Mouse (Mus musculus) c-Kit-negative CD71-positive TER-119-positive erythroid progenitor cells, embryonic 14.5 days (primary cell): ENCODE measurements around the gene Pcgf3.
"Not testable (repeated sequence)": the region's sequence is repeated elsewhere in the genome, so short reads cannot be mapped to it uniquely, and the experiment has no call there.

Source experiments
- DNase-seq: peaks from one replicate; pipeline ENCODE4 v3.0.0-alpha.2; 2013; ENCODE audit warnings: low read depth, low spot score

Pcgf3 gene

DNA sequence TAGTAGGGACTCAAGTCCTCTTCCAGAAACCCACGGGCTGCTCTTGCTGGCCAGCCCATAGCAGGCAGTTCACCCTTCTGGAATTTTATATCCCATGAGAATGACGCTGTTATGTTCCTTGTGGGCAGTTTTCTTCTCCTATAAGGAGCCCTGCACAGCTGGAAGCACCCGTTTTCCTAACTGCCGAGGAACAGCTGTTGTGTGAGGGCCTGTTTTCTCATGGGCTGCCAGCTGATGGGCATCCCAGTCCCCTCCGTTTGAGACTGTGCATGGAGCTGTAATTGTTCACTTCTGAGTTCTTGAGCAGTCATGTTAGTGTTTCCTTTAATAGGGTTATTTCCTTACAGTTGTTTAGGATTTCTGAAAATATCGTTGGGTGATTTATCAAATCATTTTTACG lies 8.6 kb downstream of the Pcgf3 start:
- no peak for DNase-seq

DNA sequence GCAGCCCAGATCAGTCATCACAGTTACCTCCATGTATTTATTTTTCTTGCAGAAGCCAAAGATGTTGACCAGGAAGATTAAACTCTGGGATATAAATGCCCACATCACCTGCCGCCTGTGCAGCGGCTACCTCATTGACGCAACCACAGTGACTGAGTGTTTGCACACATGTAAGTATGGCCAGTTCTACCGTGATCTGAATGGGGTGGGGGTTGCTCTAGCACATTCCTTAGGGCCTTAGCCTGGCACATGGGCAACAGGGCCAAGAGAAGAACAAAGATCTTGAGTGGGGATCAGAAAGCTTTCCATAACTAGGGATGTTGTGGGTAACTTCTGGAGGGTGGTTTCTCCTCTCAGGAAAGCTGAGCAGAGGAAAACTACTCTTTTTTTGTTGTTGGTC lies 12.7 kb downstream of the Pcgf3 start:
- DNase-seq: no peak

DNA sequence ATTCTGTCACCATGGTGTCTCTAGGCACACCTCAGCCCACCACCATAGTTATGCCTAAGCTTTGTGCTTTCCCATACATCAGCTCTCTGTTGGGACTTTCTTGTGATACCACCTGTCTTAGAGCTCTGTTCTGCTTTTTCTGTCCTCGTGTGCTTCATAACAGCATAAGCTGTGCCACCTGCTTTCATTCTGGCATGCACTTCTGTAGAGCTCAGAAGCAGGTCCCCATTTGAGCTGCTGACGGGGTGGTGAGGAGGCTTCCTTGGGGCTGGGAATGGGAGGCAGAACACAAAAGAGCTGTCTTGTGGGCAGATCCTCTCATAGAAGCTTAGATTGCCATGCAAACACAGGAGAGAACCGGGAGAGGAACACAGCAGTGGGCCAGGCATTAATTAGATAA lies 14.9 kb downstream of the Pcgf3 start:
- no peak for DNase-seq

DNA sequence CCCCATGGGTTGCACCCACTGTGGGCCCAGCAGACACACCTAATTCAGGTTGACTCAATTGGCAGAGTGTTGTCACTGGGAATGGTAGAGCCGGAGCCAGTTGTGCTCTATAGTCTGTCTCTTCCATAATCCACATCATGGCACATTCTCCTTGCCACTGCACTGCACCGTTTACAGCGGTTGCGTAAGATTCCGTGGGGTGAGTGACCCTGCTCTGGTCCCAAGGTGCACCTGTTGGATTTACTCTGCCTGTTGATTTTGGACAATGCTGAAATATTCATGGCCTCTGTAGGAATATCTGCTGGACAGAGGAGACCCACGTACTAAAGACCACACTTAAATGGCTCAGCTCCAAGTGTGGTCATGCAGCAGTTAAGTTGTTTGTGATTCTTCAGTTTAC lies 22.0 kb downstream of the Pcgf3 start:
- no peak for DNase-seq

DNA sequence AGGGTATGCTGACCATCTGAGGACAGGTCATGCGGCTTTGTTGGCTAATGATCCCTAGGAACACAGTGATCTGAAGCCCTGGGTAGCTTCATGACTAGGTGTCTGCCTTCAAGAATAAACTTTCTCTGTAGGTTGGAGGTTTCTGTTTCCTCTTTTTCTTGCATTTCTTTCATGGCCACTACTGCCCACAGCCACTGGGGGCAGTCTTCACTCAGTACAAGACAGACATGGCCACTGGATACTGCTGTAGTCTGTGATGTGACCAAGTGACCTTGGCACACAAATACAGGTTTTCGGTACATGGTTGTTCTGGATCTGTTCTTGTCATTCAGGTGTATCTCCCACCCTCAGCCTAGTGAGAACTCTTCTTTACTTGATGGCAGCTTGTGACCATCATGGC lies 24.2 kb downstream of the Pcgf3 start:
- DNase-seq: no peak

DNA sequence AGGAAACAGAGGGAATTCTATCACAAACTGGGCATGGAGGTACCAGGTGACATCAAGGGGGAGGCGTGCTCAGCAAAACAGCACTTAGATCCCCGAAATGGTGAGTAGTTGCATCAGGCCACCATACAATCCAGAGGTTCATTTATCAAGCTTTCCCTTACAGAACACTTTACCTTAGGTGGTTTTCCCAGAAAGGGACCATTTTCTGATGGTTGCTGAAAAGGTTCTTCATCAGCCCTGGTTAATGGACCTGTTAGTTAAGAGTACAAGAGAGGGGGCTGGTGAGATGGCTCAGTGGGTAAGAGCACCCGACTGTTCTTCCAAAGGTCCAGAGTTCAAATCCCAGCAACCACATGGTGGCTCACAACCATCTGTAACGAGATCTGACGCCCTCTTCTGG lies 25.1 kb downstream of the Pcgf3 start:
- DNase-seq: not testable (repeated sequence)

DNA sequence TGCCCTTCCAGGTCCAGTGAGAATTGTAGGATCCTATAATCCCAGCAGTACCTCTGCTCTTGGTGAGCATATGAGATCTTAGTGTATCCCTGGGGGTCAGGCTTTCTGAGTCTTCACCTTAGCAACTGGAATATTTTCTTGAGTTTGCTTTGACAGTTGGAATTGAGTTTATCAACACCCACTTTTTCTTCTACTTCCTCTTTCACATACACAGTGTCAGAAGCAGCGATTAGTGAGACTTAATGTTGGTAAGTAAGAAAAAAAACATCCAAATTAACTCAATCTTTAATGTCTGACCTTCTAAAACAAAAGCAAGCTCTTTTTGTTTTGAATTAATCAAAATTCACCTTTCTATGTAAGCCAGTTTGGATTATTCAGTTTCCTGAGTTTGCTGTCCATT lies 40.5 kb downstream of the Pcgf3 start:
- DNase-seq: no peak

DNA sequence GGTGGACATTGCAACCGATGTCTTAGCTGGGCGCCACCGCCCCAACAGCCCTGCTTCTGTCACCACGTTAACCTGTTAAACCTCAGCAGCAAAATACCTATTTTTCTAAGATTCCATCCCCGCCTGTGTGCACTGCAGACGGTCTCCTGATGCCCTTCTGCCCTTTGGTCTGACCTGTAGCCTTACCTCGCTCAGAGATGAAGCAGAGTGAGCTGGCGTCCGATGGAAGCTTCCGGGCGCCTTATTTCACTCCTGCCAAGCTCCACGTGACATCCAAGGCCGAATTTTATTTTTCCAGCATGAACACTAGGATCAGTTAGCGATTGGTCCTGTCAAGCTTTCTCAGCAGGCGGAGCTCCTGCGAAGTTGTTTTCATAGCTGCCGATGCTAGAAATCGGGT lies 41.3 kb downstream of the Pcgf3 start:
- DNase-seq: no peak

DNA sequence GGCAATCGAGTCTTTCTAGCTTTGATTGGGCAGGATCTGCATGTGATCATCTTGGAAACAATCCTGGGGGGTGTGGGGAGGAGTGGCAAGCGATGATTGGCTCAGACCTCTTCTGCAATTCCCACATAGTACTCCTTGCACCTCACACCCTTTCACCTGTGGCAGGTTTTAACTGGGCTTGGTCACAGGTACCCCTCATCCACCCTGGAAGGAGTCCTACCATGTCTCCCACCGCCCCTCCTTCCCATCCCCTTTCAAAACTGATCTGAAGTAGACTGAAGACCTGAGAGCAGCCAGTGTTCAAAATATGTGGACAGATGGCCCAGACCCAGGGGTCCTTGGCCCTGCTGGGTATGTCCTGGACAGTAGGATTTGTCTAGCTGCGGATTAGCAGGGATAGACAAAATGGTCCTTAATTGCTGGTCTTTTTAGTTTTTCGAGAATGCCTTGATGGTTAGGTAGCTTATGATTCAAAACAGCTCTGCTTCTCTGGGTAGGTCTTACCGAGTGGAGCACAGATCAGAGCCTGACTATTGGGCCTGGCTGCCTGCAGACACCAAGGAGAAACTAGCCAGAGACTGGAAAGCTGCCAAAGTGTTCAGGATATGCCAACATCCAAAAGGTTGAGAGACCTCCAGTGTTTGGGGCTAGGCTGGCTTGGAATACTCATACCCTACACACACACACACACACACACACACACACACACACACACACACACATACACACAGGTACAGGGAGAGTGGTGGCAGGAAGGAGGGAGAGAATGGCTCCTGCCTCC lies 54.7 kb downstream of the Pcgf3 start:
- DNase-seq: no peak

DNA sequence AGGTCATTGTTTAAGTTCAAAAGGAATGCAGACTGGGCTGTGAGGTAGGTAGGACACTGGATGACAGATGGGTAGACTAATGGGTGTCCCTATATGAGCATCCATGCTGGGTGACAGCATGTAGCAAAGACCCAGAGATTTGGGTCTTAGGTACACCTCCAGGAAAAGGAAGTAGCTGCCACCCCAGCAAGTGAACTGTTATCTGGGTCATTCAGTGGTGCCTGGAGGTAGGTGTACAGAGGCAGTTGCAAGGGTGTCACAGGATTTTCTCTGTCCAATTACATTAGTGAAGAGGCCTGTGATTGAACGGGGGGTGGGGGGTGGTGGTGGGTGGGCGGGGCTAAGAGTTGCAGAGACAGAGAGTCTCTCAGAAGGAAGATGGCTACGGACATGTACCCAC lies 55.6 kb downstream of the Pcgf3 start:
- no peak for DNase-seq

DNA sequence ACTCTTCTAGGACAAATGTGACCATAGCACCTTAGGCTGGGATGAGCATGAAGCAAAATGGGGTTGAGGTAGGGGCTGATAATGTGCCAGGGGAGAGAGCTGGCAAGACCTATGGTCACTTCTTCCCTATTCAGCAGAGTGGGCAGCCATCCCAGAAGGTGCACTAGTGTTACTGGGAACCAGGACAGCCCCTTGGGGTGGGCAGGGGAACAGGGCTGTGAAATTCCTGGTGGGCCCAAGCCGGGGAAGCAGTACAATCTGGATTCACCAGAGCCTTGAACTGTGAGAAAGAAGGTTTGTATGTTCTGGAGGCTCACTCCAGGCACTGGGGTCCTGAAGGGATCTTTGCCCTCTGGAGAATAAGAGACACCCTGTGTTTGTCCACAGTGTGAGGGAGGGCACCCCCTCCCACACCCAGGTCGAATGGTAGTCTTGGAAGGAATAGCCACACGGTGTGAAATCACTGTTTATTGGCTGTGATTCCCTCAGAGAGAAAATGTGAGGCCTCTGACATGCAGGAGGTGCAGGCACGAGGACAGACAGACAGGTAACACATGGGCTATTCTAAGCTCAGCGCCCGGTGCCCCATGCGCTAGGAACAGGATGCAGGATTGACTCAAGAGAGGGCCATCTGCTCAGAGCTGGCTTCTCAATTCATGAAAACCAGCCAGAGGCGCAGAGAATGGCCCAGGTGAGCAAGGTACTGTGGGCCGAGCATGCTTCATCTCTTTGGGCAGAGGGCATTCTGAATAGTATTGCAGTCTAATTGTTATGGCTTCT lies 57.3 kb downstream of the Pcgf3 start:
- no peak for DNase-seq

DNA sequence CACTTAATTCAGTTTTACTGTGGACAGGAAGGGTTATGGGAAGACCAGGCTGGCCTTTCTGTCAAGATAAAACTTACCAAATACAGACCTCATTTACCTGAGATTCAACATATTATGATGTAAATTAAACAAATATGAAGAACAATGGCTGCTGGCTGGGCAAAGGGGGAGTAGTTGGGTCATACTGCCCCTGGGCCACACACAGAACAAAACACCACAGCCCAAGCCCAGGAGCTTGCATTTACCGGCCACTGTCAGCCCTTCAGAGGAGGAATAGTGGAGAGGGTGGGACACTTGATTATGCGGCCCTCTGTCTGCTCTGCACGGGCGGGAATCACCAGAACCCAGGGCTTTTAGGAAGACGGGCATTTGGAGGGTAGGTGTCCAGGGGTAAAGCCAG lies 57.9 kb downstream of the Pcgf3 start:
- no peak for DNase-seq

DNA sequence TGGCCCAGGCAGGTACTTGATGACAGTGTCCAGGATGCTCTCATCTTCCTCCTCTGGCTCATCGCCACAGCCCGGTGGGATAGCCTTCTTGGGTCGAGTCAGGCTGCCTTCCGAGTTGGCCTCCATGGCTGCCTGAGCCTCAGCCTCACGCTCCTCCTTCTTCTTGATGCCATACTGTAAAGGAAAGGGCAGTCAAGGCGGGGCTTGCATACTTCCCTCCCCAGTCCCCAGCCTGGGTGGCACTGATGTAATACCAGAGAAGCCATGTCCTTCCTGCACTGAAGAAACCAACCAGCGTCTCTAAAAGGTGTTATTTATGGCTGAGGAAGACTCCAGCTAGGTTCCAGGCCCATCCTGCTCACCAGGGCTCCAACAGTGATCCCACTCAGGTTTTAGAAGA lies 59.1 kb downstream of the Pcgf3 start:
- DNase-seq: no peak

DNA sequence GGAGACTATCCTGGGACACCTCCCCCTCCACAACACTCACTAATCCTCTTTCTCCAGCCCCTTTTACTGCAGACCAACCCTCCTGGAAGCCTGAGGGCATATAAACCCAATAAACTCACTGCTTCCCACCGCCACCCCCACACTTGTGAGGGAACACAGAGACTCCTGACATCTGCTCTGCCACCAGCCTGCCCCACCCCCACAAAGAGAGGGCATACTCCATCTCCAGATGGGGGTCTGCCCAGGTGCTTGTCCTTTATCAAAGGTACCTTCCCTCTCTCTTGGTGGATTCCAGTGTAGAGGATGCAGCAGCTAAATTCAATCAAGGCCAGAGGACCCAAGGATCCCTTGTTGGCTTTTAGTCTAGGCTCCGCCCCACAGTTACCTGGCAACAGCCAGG lies 60.0 kb downstream of the Pcgf3 start:
- no peak for DNase-seq

DNA sequence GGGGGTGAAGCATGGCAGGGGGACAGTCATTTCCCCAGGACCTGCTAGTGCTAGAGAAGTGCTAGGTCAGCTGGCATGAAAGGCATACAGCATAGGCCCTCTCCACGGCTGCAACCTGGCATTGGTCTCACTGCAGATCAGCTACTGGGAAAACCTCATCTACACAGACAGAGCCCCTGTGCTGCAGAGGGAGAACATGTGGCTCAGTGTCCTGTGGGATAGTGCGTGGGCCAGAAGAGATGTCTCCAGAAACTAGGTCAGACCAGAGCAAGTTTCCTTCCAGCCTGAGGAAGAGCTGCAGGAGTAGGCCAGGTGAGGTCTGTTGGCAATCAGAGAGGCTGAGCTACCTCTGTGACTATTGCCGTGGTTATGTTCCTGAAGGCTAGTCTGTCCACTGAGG lies 60.9 kb downstream of the Pcgf3 start:
- no peak for DNase-seq

DNA sequence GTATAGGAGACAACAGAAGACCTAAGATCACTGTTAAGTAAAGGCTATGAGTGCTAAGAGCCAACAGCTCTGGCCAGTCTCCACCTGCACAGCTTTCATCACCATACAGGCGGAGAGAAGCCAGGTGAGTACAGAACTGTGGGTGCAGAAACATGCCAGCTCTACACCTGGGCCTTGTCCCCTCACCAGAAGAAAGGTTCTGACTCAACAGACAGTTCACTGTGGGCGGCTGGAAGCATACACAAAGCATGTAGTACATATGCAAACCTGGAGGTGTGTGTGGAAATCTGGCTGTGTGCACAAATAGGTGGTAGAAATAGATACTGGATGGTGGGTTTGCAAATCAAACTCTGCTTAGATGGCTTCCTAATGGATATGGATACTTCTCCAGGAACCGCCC lies 61.6 kb downstream of the Pcgf3 start:
- no peak for DNase-seq

DNA sequence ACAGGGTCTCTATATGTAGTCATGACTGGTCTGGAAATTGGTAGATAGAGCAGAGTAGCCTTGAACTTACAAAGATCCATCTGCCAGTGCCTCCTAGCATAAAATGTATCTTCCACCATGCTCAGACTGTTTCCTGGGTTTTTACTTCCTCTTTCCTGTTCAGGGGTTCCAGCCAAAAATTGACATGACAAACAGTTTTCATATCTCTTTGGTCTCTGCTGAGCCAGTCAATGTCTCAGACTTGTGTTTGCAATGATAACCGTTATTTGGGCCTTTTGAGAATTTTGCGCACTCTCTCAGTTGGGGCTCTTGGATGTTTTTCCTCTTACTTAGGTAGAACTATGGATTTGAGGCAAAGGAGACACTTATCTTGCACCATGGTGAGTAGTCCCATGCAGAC lies 73.2 kb downstream of the Pcgf3 start:
- no peak for DNase-seq

DNA sequence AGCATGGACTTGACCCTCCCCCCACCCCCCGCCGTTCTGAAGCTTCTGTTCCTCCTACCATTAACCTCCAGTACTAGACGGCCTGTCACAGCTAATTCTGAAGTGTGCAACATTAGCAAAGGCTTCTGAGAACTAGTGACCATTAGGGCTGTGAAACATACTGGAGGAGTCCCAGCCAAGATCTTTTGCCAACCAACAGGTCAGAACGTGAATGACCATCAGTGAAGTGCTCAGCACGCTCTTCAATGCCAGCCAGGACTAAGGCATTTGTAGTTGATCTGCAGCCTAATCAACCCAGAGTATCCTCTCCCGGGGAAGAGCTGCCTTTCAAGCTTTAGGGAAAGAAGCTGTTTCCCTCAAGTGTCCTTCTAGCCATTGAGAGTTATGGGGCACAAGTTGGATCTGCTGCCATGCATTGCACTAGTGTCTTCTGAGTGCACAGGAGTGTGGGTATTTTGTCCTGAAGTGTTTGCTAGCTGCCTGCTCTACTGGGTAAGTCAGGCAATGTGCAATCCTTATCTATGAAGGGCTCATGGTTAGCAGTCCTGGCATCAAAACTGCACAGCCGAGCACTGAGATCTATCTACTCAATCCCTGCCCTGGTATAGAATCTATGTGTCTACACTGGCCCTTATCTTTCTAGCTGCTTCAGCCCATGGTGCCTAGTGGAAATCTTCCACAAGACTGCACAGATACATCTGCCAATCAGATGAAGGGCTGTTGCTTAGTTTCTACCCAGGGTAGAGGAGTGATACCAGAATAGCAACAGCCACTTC lies 82.7 kb downstream of the Pcgf3 start:
- no peak for DNase-seq

DNA sequence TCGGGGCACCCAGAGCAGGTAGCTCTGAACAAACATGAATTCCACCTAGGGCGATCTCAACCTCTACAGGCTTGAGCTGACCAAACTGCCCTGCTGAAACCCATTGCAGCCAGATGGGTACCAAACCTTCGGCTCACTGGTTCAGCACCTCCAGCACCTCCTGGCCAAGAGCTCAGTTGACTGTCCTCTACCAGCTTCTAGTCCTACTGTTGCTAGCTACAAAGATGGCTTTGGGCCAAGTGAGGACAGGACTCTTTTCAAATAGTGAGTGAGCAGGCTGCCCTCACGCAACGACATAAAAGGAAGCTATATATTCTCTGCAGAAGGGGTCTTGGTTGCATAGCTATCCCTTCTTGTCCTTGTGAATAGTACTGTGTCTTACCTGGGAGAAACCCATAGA lies 86.6 kb downstream of the Pcgf3 start:
- DNase-seq: no peak

DNA sequence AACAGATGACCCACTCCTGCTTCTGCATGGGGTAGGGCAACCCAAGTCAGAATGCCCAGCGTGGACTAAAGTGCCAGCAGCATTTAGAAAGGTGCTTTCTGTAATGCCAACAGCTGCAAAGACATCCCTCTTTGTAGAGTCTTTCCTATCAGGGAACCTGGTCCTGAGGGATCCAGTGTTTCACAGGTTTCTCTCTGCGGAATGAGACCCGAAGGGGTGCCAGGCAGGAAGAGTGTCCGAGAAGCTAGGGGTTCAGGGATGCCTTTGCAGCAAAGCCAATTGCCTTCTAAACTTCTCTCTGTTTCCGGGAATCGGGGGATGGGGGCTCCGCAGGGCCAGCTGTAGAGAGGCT lies 88.1 kb downstream of the Pcgf3 start:
- DNase-seq: no peak

DNA sequence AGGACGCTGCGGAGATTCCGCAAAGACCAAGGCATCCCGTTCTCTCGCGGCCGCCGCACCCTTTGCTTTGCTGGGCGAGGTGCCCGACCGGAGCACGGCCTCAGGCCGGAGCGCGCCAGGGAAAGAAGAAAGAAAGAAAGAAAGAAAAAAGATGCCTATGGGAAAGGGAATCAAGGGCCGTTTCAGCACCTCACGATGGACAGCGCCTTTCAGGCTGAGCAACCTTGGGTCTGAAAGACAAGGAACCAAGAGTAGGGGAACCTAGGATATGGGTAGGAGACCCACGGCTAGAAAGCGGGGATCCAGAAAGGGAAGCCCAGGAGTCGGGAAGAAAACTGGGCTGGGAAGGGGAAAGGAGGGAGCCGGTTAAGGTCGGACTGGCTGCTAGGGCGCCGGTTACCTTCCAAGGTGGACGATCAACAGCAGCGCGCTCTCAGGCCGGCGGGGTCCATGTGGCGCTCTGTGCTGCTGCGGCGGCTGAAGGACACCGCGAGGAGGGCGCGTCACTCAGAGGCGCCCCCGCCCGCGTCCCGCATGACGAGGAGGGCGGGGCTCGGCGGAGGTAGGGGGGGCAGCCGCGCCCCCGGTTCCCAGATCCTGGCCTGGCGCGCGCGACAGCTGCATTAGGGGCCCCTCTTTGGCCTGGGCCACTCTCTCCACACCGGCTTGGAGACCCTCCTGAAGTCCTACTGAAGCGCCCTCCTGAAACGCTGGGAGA lies 88.6 kb downstream of the Pcgf3 start, which contains the start of gene Cplx1:
Gene Cplx1 (minus strand): TSS at position 536 of the 718 bp plus-strand sequence.
- no peak for DNase-seq

DNA sequence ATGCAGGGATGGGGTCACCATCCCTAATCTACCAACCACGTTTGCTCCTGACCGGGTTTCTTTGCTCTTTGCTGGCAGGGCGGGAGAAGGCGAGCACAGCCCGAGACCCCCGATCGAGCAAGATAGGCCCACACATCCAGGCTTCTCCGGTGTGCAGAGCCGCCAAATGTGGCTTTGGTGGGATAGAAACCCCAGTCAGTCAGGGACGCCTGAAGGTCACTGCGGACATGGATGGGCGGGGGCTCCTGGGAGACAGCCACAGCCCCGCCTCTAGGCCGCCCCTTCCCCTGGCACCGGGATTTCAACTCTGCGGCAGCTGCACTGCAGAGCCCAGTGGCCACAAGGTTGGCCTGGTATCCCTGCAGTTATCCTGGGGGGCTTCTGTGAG lies 89.2 kb downstream of the Pcgf3 start:
- no peak for DNase-seq
